Mouse (Mus musculus) E14TG2a.4 (cell line): Measurements from ENCODE around the gene Sox15.
A peak's percentile ranks its signal among the peaks of the same experiment; 100 is the strongest.

Source experiments
- H3K27me3 ChIP-seq: 2 replicates; pipeline ENCODE4 v1.6.1; 2014; ENCODE audit warnings: low read length, control low read depth; ENCODE audit not compliant: insufficient read depth
- H3K36me3 ChIP-seq: 2 replicates; pipeline ENCODE4 v1.6.1; 2014; ENCODE audit warnings: low read length, control low read depth; ENCODE audit not compliant: insufficient read depth
- H3K4me1 ChIP-seq: replicated peaks from 2 replicates; pipeline ENCODE4 v1.6.1; 2014; ENCODE audit warnings: low read depth, low read length, control low read depth
- H3K4me3 ChIP-seq: replicated peaks from 2 replicates; pipeline ENCODE4 v1.5.1; 2014; ENCODE audit warnings: mild to moderate bottlenecking, low read length
- H3K9me3 ChIP-seq: 2 replicates; pipeline ENCODE4 v1.6.1; 2014; ENCODE audit warnings: low read length, control low read depth
- CTCF ChIP-seq: conservative IDR thresholded peaks from 2 replicates; pipeline ENCODE4 v1.5.1; 2014; ENCODE audit warnings: low read length
- NANOG ChIP-seq: IDR thresholded peaks from 2 replicates; pipeline ENCODE4 v1.6.1; 2014; ENCODE audit warnings: borderline replicate concordance, low read length, mixed read lengths
- POU5F1 ChIP-seq: IDR thresholded peaks from 2 replicates; pipeline ENCODE4 v1.6.1; 2014; ENCODE audit warnings: low read length, borderline replicate concordance

The Sox15 gene

GRCm38 (mm10) chr11:69665457-69665960, 10.4 kb downstream of the Sox15 start:
- TF ChIP-seq POU5F1 (no peak), NANOG (no peak), CTCF (no peak)
- H3K4me1 ChIP-seq: peaks cover 78% of the 10 kb centered on the region
- H3K9me3 ChIP-seq: no peaks in the 10 kb centered on the region
- peak overlapping the region; percentile 56 for H3K4me3 ChIP-seq
- H3K27me3 ChIP-seq: no peaks in the 10 kb centered on the region
- H3K36me3 ChIP-seq: peaks cover 70% of the 10 kb centered on the region

GRCm38 (mm10) chr11:69665961-69666664, 11.0 kb downstream of the Sox15 start, which contains the start of gene Cd68:
Cd68 (minus strand) TSS chr11:69666153.
- Histone ChIP-seq H3K9me3 (no peaks in the 10 kb centered on the region), H3K4me3 (peak within 1 kb of the TSS; percentile 56), H3K4me1 (peaks cover 72% of the 10 kb centered on the region), H3K27me3 (no peaks in the 10 kb centered on the region), H3K36me3 (peaks cover 71% of the 10 kb centered on the region)
- TF ChIP-seq POU5F1 (no peak), NANOG (no peak; the same call in 1 of the 2 replicates), CTCF (no peak)

DNA sequence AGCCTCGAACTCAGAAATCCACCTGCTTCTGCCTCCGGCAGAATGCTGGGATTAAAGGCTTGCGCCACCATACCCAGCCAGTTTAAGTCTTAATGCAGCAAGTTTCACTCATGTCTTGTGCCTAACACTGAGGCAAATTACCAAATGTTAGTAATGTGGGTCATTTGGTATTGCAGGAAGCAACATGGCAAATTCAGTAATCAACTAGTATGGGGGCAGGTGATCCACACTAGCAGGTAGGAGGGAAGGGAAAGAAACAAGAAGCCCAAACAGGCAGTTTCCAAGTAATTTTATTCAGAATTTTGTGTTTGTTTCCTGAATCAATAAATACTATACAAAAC, 11.5 kb downstream of the Sox15 start:
- Histone ChIP-seq H3K36me3 (peaks cover 74% of the 10 kb centered on the region), H3K4me1 (peaks cover 67% of the 10 kb centered on the region), H3K27me3 (no peaks in the 10 kb centered on the region), H3K4me3 (0 out of 2 replicates have a peak overlapping the region, but pooled peaks have one; percentile 20), H3K9me3 (no peaks in the 10 kb centered on the region)
- TF ChIP-seq CTCF (no peak), POU5F1 (no peak), NANOG (no peak)

- peaks cover 88% of the 10 kb centered on the region for H3K36me3 ChIP-seq
- H3K9me3 ChIP-seq: no peaks in the 10 kb centered on the region
- peak overlapping the region; percentile 99 for H3K4me3 ChIP-seq
- TF ChIP-seq CTCF: no peak
- TF ChIP-seq POU5F1: no peak
- TF ChIP-seq NANOG: no peak
- H3K4me1 ChIP-seq: peaks cover 69% of the 10 kb centered on the region
- H3K27me3 ChIP-seq: no peaks in the 10 kb centered on the region
These were observed 15.9 kb downstream of the Sox15 start for GRCm38 (mm10) chr11:69670786-69671725.

GRCm38 (mm10) chr11:69671726-69672124, 16.6 kb downstream of the Sox15 start:
- H3K27me3 ChIP-seq: no peaks in the 10 kb centered on the region
- TF ChIP-seq CTCF (no peak), NANOG (no peak), POU5F1 (no peak)
- peaks cover 90% of the 10 kb centered on the region for H3K36me3 ChIP-seq
- no peaks in the 10 kb centered on the region for H3K9me3 ChIP-seq
- H3K4me1 ChIP-seq: peaks cover 71% of the 10 kb centered on the region
- H3K4me3 ChIP-seq: peak overlapping the region; percentile 99

DNA sequence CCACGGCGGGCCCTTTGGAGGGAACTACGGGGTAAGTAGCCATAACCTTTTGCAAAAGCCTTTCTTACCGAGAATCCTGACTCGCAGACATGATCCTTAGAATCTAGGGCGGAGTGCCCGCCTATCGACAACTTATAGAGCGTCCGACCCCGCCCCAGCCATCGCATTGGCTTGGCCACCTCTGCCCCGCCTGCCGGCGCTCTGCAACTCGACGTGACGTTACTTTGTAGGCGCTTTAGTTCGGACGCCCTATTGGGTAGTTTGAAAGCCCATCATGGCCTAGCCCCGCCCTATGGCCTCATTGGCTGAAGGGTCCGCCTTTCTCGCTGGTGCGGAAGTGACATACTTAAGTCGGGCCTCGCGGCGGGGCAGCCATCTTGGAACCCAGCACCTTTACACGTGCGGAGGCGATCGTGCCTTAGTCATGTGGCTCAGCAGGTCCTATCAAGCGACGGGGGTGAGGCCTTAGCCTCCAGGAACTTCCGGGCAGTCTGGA, 17.1 kb downstream of the Sox15 start, which contains the start of gene Eif4a1:
TSS of gene Eif4a1 (minus strand) at position 213 of the 496 bp plus-strand sequence.
- TF ChIP-seq CTCF (no peak), POU5F1 (no peak), NANOG (no peak)
- H3K36me3 ChIP-seq: peaks cover 91% of the 10 kb centered on the region
- peak within 1 kb of the TSS; percentile 99 for H3K4me3 ChIP-seq
- no peaks in the 10 kb centered on the region for H3K27me3 ChIP-seq
- H3K9me3 ChIP-seq: no peaks in the 10 kb centered on the region
- peaks cover 76% of the 10 kb centered on the region for H3K4me1 ChIP-seq

DNA sequence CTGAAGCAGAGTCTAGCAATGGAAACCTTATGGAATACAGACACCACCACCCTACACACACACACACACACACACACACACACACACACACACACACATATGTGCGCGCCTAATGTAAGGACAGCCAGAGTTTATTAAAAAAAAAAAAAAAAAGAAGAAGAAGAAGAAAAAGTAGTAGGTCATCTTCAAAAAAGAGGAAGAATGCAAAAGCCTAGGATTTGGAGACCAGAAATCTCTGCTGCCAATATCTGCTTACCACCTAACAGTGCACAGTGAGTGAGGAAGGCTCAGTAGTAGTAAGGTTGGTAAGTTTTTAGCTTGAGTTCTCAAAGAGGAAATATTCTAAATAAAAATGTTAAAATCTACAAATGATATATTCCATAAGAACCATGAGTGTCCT, 24.0 kb downstream of the Sox15 start:
- peak overlapping the region; percentile 95 for H3K4me3 ChIP-seq
- no peaks in the 10 kb centered on the region for H3K9me3 ChIP-seq
- peaks cover 77% of the 10 kb centered on the region for H3K36me3 ChIP-seq
- peaks cover 85% of the 10 kb centered on the region for H3K4me1 ChIP-seq
- no peaks in the 10 kb centered on the region for H3K27me3 ChIP-seq
- no peak for TF ChIP-seq CTCF
- TF ChIP-seq POU5F1: no peak
- TF ChIP-seq NANOG: no peak

DNA sequence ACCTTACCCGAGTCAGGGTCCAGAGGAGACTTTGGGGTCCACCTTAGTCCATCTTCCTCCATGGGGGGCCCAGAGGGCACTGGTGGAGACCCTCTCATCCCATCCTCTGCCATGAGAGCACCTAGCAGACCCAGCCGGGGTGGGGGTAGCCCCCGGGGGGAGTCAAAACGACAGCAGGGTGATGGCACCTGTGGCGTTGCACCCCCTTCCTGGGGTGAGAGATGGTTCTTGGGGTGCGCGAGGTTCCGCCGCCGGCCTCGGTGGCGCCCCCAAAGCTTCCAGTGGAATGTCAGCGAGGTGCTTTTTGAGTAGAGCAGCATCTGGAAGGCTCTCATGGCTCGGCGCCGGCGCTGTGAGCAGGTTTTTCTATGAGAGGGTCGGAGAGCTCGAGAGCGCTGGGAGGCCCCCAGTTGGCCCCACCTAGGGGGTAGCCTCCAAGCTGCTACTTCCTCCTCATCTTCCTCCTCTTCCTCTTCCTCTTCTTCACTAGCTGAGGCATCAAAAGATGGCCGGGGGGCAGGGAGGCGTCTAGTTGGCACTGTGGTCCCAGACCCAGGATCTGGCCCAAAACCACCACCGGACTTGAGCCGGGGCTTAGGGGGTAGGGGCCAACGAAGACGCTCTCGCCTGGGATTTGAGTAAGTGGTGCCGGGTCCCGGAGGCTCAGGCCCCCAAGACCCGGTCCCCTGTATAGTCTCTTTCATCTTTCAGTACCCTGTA, 25.2 kb downstream of the Sox15 start:
- Histone ChIP-seq H3K36me3 (peaks cover 68% of the 10 kb centered on the region), H3K9me3 (no peaks in the 10 kb centered on the region), H3K27me3 (no peaks in the 10 kb centered on the region), H3K4me3 (peak overlapping the region; percentile 95), H3K4me1 (peaks cover 85% of the 10 kb centered on the region)
- TF ChIP-seq NANOG (no peak), POU5F1 (no peak), CTCF (no peak)
